Mouse (Mus musculus) c-Kit-negative CD71-positive TER-119-positive erythroid progenitor cells, embryonic 14.5 days (primary cell): ENCODE results near the gene Atf7ip.

Experiments
- DNase-seq: peaks from one replicate; pipeline ENCODE4 v3.0.0-alpha.2; 2013; ENCODE audit warnings: low read depth, low spot score

Gene Atf7ip

GRCm38 (mm10) chr6:136553156-136553555, 47.2 kb downstream of the Atf7ip start:
- DNase-seq = no peak

GRCm38 (mm10) chr6:136553767-136554569, 48.0 kb downstream of the Atf7ip start:
- DNase-seq = peak; percentile 60

GRCm38 (mm10) chr6:136554774-136555522, 49.0 kb downstream of the Atf7ip start:
- no peak for DNase-seq

- DNase-seq = peak; percentile 71
Measured at GRCm38 (mm10) chr6:136555523-136555915, 49.6 kb downstream of the Atf7ip start.

GRCm38 (mm10) chr6:136558288-136559005, 52.5 kb downstream of the Atf7ip start:
- DNase-seq = no peak

- no peak for DNase-seq
Measured at GRCm38 (mm10) chr6:136566002-136566401, 60.0 kb downstream of the Atf7ip start.

- no peak for DNase-seq
Measured at GRCm38 (mm10) chr6:136590739-136591138, 84.8 kb downstream of the Atf7ip start.

- no peak for DNase-seq
Measured at GRCm38 (mm10) chr6:136594541-136594940, 88.6 kb downstream of the Atf7ip start.

- DNase-seq = no peak
Measured at GRCm38 (mm10) chr6:136602601-136603000, 96.6 kb downstream of the Atf7ip start.

- no peak for DNase-seq
Measured at GRCm38 (mm10) chr6:136611351-136612215, 105.6 kb downstream of the Atf7ip start.

GRCm38 (mm10) chr6:136612312-136612711, 106.3 kb downstream of the Atf7ip start:
- no peak for DNase-seq

- DNase-seq = no peak
Measured at GRCm38 (mm10) chr6:136614156-136614555, 108.2 kb downstream of the Atf7ip start.

- DNase-seq = peak; percentile 47
Measured at GRCm38 (mm10) chr6:136620361-136621139, 114.6 kb downstream of the Atf7ip start.

- DNase-seq = no peak
Measured at GRCm38 (mm10) chr6:136625421-136625820, 119.5 kb downstream of the Atf7ip start.

GRCm38 (mm10) chr6:136629639-136630038, 123.7 kb downstream of the Atf7ip start:
- DNase-seq = no peak

- no peak for DNase-seq
Measured at GRCm38 (mm10) chr6:136631519-136631918, 125.6 kb downstream of the Atf7ip start.

GRCm38 (mm10) chr6:136631945-136632534, 126.1 kb downstream of the Atf7ip start:
- DNase-seq = no peak

- DNase-seq = no peak
Measured at GRCm38 (mm10) chr6:136633154-136633553, 127.2 kb downstream of the Atf7ip start.

GRCm38 (mm10) chr6:136633719-136634118, 127.8 kb downstream of the Atf7ip start:
- DNase-seq = no peak

- no peak for DNase-seq
Measured at GRCm38 (mm10) chr6:136634982-136635381, 129.0 kb downstream of the Atf7ip start.
